Mouse (Mus musculus): ENCODE measurements around the gene Foxq1.

The Foxq1 gene

DNA sequence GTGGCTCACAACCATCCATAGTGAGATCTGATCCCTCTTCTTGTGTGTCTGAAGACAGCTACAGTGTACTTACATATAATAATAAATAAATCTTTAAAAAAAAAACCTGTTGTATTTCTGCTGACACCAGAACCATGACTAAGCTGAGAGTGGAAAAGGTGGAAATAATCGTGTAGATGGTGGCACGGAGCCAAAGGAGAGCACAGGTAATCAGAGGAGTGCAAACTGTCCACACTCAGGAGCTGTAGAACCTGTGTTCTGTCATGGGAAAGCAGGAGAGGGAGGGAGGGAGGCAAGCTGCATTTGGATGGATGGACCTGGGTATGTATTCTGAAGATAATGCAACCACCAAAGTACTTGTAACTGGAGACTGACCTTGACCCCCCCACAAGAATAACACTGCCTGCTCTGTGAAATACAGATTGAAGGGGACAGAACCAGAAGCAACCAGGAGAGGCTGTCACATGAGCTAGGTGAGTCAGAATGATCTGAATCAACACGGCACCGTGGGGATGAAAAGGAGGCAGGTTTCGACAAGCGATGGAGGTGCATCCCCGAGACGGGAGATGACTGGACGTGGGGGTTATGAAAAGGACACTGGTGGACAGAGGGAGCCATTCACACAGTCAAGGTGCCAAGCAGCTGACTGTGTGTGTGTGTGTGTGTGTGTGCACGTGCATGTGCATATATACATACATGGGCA lies 17.0 kb downstream of the Foxq1 start:
- DNase-seq (ENCODE audit: low spot score), result no peak

GRCm38 (mm10) chr13:31574627-31575026 lies 18.7 kb downstream of the Foxq1 start:
- DNase-seq (ENCODE audit: low spot score), result no peak

DNA sequence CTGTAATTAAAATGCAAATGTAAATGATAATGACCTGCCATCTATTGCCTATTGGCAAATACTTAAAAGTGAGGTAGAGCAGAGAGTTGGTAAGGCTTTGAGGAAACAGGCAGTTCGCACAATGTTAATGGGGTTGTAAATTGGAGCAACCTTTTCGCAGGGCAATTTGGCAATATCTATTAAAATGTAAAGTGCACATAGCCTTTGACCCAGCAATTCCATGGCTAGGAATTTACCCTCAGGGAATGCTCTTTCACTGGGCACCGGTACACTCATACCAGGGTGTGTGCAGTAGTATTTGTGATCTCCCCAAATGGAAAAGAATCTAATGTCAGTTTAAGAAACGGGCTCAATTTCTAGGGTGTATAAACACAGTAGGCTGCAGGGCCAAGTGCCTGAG lies 20.8 kb downstream of the Foxq1 start:
- DNase-seq (ENCODE audit: low spot score), result no peak

DNA sequence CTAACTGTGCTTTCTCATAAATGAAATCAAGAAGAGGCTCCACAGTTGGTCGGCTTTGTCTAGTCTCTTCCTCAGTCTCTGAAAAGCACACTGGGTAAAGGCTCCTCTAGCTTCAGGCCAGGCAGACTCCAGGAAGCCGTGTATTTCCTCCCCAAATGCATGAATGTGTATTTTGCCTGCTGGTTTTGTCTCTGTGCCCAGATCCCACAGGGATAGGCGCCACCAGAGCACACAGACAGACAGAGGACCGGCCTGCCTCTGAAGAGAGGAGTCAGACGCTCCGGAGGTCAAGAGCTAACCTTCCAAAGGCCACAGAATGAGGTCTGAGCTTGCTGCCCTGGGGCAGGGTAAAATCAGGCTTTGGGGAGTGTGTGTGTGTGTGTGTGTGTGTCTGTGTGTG lies 21.6 kb downstream of the Foxq1 start:
- no peak for DNase-seq (ENCODE audit: low spot score)

DNA sequence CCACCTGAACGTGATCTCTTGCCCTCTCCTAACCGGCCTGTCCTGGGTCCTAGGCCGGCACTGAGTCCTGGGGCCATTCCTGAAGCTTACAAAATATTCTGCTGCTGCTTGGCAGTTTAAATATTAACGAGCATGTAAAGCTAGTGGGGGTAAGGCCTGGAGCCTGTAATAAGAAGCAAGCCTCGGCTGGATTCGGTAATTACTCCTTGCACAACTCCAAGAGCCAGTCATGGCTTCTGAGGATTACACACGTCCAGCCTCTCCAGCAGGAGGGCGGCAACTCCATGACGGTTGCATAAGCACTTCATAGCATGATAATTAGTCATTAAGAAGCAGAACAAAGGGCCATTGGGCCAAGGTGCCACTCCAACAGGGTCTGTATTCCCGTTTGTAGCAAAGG lies 22.5 kb downstream of the Foxq1 start:
- no peak for DNase-seq (ENCODE audit: low spot score)

DNA sequence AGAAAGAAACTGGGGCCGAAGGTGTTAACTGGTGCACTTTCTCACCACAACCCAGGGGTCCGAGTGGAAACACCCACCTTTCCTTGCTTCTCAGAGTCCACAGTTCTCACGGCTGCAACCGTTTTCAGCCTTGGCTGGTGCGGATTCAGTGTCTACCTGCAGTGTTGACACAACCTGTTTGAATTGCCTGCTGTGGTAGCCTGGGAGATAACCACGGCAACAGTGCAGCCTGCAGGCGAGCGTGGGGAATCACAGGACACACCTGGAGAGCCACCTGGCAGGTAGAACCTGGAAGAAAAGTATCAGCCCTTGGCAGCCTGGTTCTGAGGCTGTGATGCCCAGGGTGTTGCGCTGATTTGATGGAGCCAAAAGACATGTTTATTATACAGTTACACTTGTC lies 23.9 kb downstream of the Foxq1 start:
- no peak for DNase-seq (ENCODE audit: low spot score)

- no peak for DNase-seq (ENCODE audit: low spot score)
Measured at GRCm38 (mm10) chr13:31587341-31587740, 31.4 kb downstream of the Foxq1 start.

- DNase-seq (ENCODE audit: low spot score), result no peak
Measured at GRCm38 (mm10) chr13:31599576-31599975, 43.6 kb downstream of the Foxq1 start.

DNA sequence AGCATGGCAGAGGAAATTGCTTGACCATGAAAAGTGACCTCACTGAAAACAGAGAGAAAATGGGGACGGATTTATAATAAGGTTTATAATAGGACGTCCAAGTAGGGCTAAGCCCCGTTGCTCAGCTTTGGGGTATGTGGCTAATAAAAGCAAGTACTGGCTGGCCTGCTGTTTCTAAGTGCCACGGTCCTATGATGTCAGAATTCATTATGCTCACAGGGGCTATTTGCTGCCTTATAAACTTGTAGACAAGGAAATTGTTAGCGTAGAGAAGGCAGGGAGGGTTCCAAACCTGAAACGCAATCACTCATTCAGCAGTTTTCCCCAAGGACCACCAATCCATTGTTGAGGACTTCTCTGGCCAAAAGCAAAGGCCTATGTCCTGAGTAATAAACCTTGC lies 48.0 kb downstream of the Foxq1 start:
- DNase-seq (ENCODE audit: low spot score), result no peak
